Mouse (Mus musculus): ENCODE data around the gene Sema4c.

GRCm38 (mm10) chr1:36604254-36605156, 46.4 kb upstream of the Sema4c start:
- TF ChIP-seq CTCF (IDR thresholded peaks at IDR 0.05; ENCODE audit: low read depth, low read length), result no peak
- TF ChIP-seq TAL1 (conservative IDR thresholded peaks at IDR 0.05; ENCODE audit: low read depth, low read length), result no peak
- no peak for TF ChIP-seq GATA1 (IDR thresholded peaks at IDR 0.05; ENCODE audit: borderline replicate concordance, low read length)
- TF ChIP-seq POLR2AphosphoS5 (IDR thresholded peaks at IDR 0.05; ENCODE audit: insufficient replicate concordance, low read depth, low read length), result no peak
- no peak for TF ChIP-seq GATA2 (IDR thresholded peaks at IDR 0.05; ENCODE audit: borderline replicate concordance, low read depth, low read length)

Data from G1E (cell line).